Mouse (Mus musculus) lung, postnatal 0 days (tissue): Measurements from ENCODE around the gene Enpp3. TPM values are rescaled to one million over a fixed set of nuclear protein-coding genes. Genes with fewer than 3 reads are reported as not detected.
"Not testable (repeated sequence)": the region's sequence is repeated elsewhere in the genome, so short reads cannot be mapped to it uniquely, and the experiment has no call there.

Experiments
- ATAC-seq: fragments of 200-750 bp; cut with Nextera tagmentation; 2 replicates; pipeline ENCODE4 v1.8.0; 2017; ENCODE audit warnings: moderate library complexity
- DNase-seq: peaks from one replicate; pipeline ENCODE4 v3.0.0-alpha.2; 2016; ENCODE audit warnings: low spot score
- H3K27ac ChIP-seq: fragments of 300-500 bp; sonication (generic); 2 replicates; pipeline ENCODE4 v1.5.1; 2014; ENCODE audit warnings: antibody characterized with exemption, mild to moderate bottlenecking, low read length, mixed read lengths
- H3K27me3 ChIP-seq: fragments of 300-500 bp; sonication (generic); replicated peaks from 2 replicates; pipeline ENCODE4 v1.6.1; 2014; ENCODE audit warnings: low read length, mixed read lengths; ENCODE audit not compliant: insufficient read depth
- H3K36me3 ChIP-seq: fragments of 300-500 bp; sonication (generic); 2 replicates; pipeline ENCODE4 v1.6.1; 2014; ENCODE audit warnings: low read length, mixed read lengths; ENCODE audit not compliant: insufficient read depth
- H3K4me1 ChIP-seq: fragments of 300-500 bp; sonication (generic); 2 replicates; pipeline ENCODE4 v1.6.1; 2014; ENCODE audit warnings: antibody characterized with exemption, low read depth, low read length, mixed read lengths; ENCODE audit not compliant: insufficient read depth
- H3K4me2 ChIP-seq: fragments of 300-500 bp; sonication (generic); replicated peaks from 2 replicates; pipeline ENCODE4 v1.6.1; 2014; ENCODE audit warnings: low read depth, mild to moderate bottlenecking, low read length, moderate library complexity, mixed read lengths
- H3K4me3 ChIP-seq: fragments of 300-500 bp; sonication (generic); 2 replicates; pipeline ENCODE4 v1.5.1; 2014; ENCODE audit warnings: low read depth, low read length
- H3K9ac ChIP-seq: fragments of 300-500 bp; sonication (generic); replicated peaks from 2 replicates; pipeline ENCODE4 v1.6.1; 2014; ENCODE audit warnings: low read depth, mild to moderate bottlenecking
- H3K9me3 ChIP-seq: fragments of 300-500 bp; sonication (generic); 2 replicates; pipeline ENCODE4 v1.6.1; 2016; ENCODE audit warnings: low read length, mixed read lengths
- CTCF ChIP-seq: IDR thresholded peaks from 2 replicates; pipeline ENCODE4 v1.5.1; 2016; ENCODE audit warnings: antibody characterized with exemption, mild to moderate bottlenecking
- EP300 ChIP-seq: IDR thresholded peaks from 2 replicates; pipeline ENCODE4 v1.6.1; 2016; ENCODE audit warnings: antibody characterized with exemption, mild to moderate bottlenecking, control low read depth
- WGBS: fragments of 180-500 bp; shearing (Covaris S2); extraction: QIAGEN DNeasy Blood & Tissue Kit; methylation state at CpG from one replicate; pipeline ENCODE4 v1.1.7; 2014; 5-methylcytosine and 5-hydroxymethylcytosine counted together
- polyA plus RNA-seq: library from polyadenylated mRNA; unstranded; fragments of >200 nt; fragmentation: Nextera tagmentation; extraction: Ambion mirVana; gene quantifications from 2 replicates; pipeline ENCODE4 v1.2.1, GENCODE M21; 2015

The Enpp3 gene
- polyA plus RNA-seq, 1 experiment from 2014 or later: 1.2 TPM

GRCm38 (mm10) chr10:24810639-24811038 is 32.0 kb downstream of the Enpp3 start:
- TF ChIP-seq EP300: no peak
- TF ChIP-seq CTCF: no peak
- no peak overlapping the region for H3K27ac ChIP-seq
- ATAC-seq (no peak), DNase-seq (no peak)
- H3K4me1 ChIP-seq: no peaks in the 10 kb centered on the region
- 38% methylated on average over 10 of the region's 10 CpGs for WGBS
- H3K9ac ChIP-seq: no peak overlapping the region
- no peaks in the 10 kb centered on the region for H3K27me3 ChIP-seq
- peak overlapping the region; percentile 14; the same call in 1 of the 2 replicates for H3K4me2 ChIP-seq
- no peaks in the 10 kb centered on the region for H3K9me3 ChIP-seq
- no peak overlapping the region for H3K4me3 ChIP-seq
- no peaks in the 10 kb centered on the region for H3K36me3 ChIP-seq

- H3K4me2 ChIP-seq: no peak overlapping the region
- no peaks in the 10 kb centered on the region for H3K36me3 ChIP-seq
- H3K27ac ChIP-seq: no peak overlapping the region
- H3K9me3 ChIP-seq: no peaks in the 10 kb centered on the region
- WGBS: 81% methylated on average over 5 of the region's 5 CpGs
- H3K27me3 ChIP-seq: no peaks in the 10 kb centered on the region
- no peak overlapping the region for H3K4me3 ChIP-seq
- no peaks in the 10 kb centered on the region for H3K4me1 ChIP-seq
- ATAC-seq (no peak), DNase-seq (no peak)
- no peak overlapping the region for H3K9ac ChIP-seq
- TF ChIP-seq EP300: no peak
- TF ChIP-seq CTCF: no peak
These were observed 35.9 kb downstream of the Enpp3 start for GRCm38 (mm10) chr10:24806756-24807155.

GRCm38 (mm10) chr10:24805876-24806275 is 36.7 kb downstream of the Enpp3 start:
- H3K27ac ChIP-seq: no peak overlapping the region
- no peaks in the 10 kb centered on the region for H3K9me3 ChIP-seq
- no peak overlapping the region for H3K9ac ChIP-seq
- no peak overlapping the region for H3K4me3 ChIP-seq
- no peaks in the 10 kb centered on the region for H3K4me1 ChIP-seq
- no peak for ATAC-seq
- 88% methylated on average over 10 of the region's 10 CpGs for WGBS
- no peaks in the 10 kb centered on the region for H3K27me3 ChIP-seq
- no peak for DNase-seq
- TF ChIP-seq CTCF (no peak), EP300 (no peak)
- H3K4me2 ChIP-seq: no peak overlapping the region
- no peaks in the 10 kb centered on the region for H3K36me3 ChIP-seq

GRCm38 (mm10) chr10:24805173-24805572 is 37.5 kb downstream of the Enpp3 start:
- Histone ChIP-seq H3K27me3 (no peaks in the 10 kb centered on the region), H3K4me3 (no peak overlapping the region), H3K9me3 (no peaks in the 10 kb centered on the region), H3K36me3 (no peaks in the 10 kb centered on the region), H3K27ac (no peak overlapping the region), H3K4me2 (no peak overlapping the region), H3K4me1 (no peaks in the 10 kb centered on the region), H3K9ac (no peak overlapping the region)
- 60% methylated on average over 2 of the region's 2 CpGs for WGBS
- DNase-seq (no peak), ATAC-seq (no peak)
- TF ChIP-seq EP300 (no peak), CTCF (no peak)

- not testable (repeated sequence) for H3K9ac ChIP-seq, H3K27ac ChIP-seq, H3K4me3 ChIP-seq, DNase-seq, H3K4me2 ChIP-seq, H3K36me3 ChIP-seq, H3K27me3 ChIP-seq, H3K4me1 ChIP-seq, ATAC-seq, H3K9me3 ChIP-seq
- 81% methylated on average over 2 of the region's 2 CpGs for WGBS
These were observed 39.8 kb downstream of the Enpp3 start for GRCm38 (mm10) chr10:24802742-24803244.

- Histone ChIP-seq H3K27me3 (no peaks in the 10 kb centered on the region), H3K4me1 (no peaks in the 10 kb centered on the region), H3K27ac (no peak overlapping the region), H3K9me3 (no peaks in the 10 kb centered on the region), H3K36me3 (no peaks in the 10 kb centered on the region), H3K4me2 (no peak overlapping the region), H3K4me3 (no peak overlapping the region), H3K9ac (no peak overlapping the region)
- DNase-seq (peak; percentile 15), ATAC-seq (no peak)
- WGBS: 67% methylated on average over 2 of the region's 2 CpGs
- no peak for TF ChIP-seq CTCF
- no peak for TF ChIP-seq EP300
These were observed 40.8 kb downstream of the Enpp3 start for GRCm38 (mm10) chr10:24801796-24802195.

- DNase-seq: peak; percentile 50
- H3K9me3 ChIP-seq: no peaks in the 10 kb centered on the region
- peak; percentile 87 for TF ChIP-seq CTCF
- no peak for TF ChIP-seq EP300
These were observed 45.4 kb downstream of the Enpp3 start for GRCm38 (mm10) chr10:24797246-24797645.

More at GRCm38 (mm10) chr10:24797246-24797645, 45.4 kb downstream of the Enpp3 start:
- no peak overlapping the region for H3K4me2 ChIP-seq
- H3K36me3 ChIP-seq: no peaks in the 10 kb centered on the region
- no peak overlapping the region for H3K9ac ChIP-seq
- no peak overlapping the region for H3K4me3 ChIP-seq
- no peak overlapping the region for H3K27ac ChIP-seq
- no peak for ATAC-seq
- H3K4me1 ChIP-seq: no peaks in the 10 kb centered on the region
- H3K27me3 ChIP-seq: no peaks in the 10 kb centered on the region
- 55% methylated on average over 5 of the region's 5 CpGs for whole genome bisulfite sequencing
